Mouse (Mus musculus) ES-E14 (cell line): ENCODE data around the gene Gbgt1. TPM values are rescaled to one million over a fixed set of nuclear protein-coding genes. Genes with fewer than 3 reads are reported as not detected.

Experiments used
- DNase-seq: peaks from one replicate; pipeline ENCODE4 v3.0.0-alpha.2; 2013; ENCODE audit warnings: low read depth, low spot score
- H3K27ac ChIP-seq: 2 replicates; pipeline ENCODE4 v1.5.1; 2012; ENCODE audit warnings: low read depth, mild to moderate bottlenecking, low read length, moderate library complexity, mixed read lengths; ENCODE audit not compliant: poor library complexity, insufficient read depth, severe bottlenecking
- H3K36me3 ChIP-seq: 2 replicates; pipeline ENCODE4 v1.6.1; 2012; ENCODE audit warnings: mild to moderate bottlenecking, low read length, moderate library complexity, mixed read lengths; ENCODE audit not compliant: control insufficient read depth, poor library complexity, insufficient read depth, severe bottlenecking
- H3K4me1 ChIP-seq, 2 experiments: fragments of 150-350 bp in 1 of 2; sonication (generic) in 1 of 2; 2 replicates each; pipeline ENCODE4 v1.6.1; 2012; ENCODE audit warnings: low read length in 2 of 2, mild to moderate bottlenecking in 1 of 2, mixed read lengths in 1 of 2; ENCODE audit not compliant: control insufficient read depth in 2 of 2, insufficient read depth in 2 of 2, poor library complexity in 1 of 2
- H3K4me3 ChIP-seq, 2 experiments: fragments of 150-350 bp in 1 of 2; sonication (generic) in 1 of 2; 2 replicates each; pipeline ENCODE4 v1.5.1; 2012; ENCODE audit warnings: low read length in 2 of 2, low read depth in 1 of 2, mild to moderate bottlenecking in 1 of 2, mixed read lengths in 1 of 2; ENCODE audit not compliant: insufficient read depth in 1 of 2, poor library complexity in 1 of 2, severe bottlenecking in 1 of 2
- H3K9ac ChIP-seq: 2 replicates; pipeline ENCODE4 v1.6.1; 2012; ENCODE audit warnings: low read depth, mild to moderate bottlenecking, low read length, mixed read lengths; ENCODE audit not compliant: poor library complexity, insufficient read depth, severe bottlenecking
- H3K9me3 ChIP-seq: fragments of 150-350 bp; sonication (generic); 2 replicates; pipeline ENCODE4 v1.6.1; 2012; ENCODE audit warnings: low read depth, mild to moderate bottlenecking, low read length; ENCODE audit not compliant: control insufficient read depth, insufficient read depth
- CHD2 ChIP-seq: IDR thresholded peaks from 2 replicates; pipeline ENCODE4 v1.6.1; 2014; ENCODE audit warnings: mild to moderate bottlenecking, low read depth, low read length, inconsistent platforms
- HCFC1 ChIP-seq: IDR thresholded peaks from 2 replicates; pipeline ENCODE4 v1.6.1; 2012; ENCODE audit warnings: low read length, inconsistent platforms, borderline replicate concordance; ENCODE audit not compliant: insufficient read depth
- MAFK ChIP-seq: IDR thresholded peaks from 2 replicates; pipeline ENCODE4 v1.6.1; 2014; ENCODE audit warnings: mild to moderate bottlenecking, low read depth, low read length, inconsistent platforms; ENCODE audit not compliant: insufficient read depth
- ZC3H11A ChIP-seq: IDR thresholded peaks from 2 replicates; pipeline ENCODE4 v1.6.1; 2012; ENCODE audit warnings: low read depth, mild to moderate bottlenecking, inconsistent platforms, low read length, borderline replicate concordance
- ZNF384 ChIP-seq: IDR thresholded peaks from 2 replicates; pipeline ENCODE4 v1.6.1; 2012; ENCODE audit warnings: low read depth, low read length, inconsistent platforms
- in situ Hi-C, 2 experiments: fragments of 600-800 bp; cut with MboI; formaldehyde crosslinking; loops; one replicate each; pipeline ENCODE4 v1.15.1; 2025; ENCODE audit warnings: low sequenced_read_pairs in 2 of 2, inconsistent platforms in 1 of 2; ENCODE audit not compliant: unreplicated experiment in 2 of 2
- total RNA-seq: library from RNA; depleted of rRNA; stranded (reverse); fragments of 300-350 nt; gene quantifications from 2 replicates; pipeline ENCODE4 v1.2.3, GENCODE M21; 2012

Gbgt1 gene
- total RNA-seq, 1 experiment, result 1.4 TPM

- Histone ChIP-seq H3K36me3 (no peaks in the 10 kb centered on the region), H3K9me3 (no peaks in the 10 kb centered on the region), H3K9ac (no peak overlapping the region), H3K4me3 (no peak overlapping the region), H3K27ac (no peak overlapping the region), H3K4me1 (peaks cover 7 to 27% of the 10 kb centered on the region in 2 experiments)
- in situ Hi-C loops, result no loop called here
- TF ChIP-seq HCFC1, result no peak
- no peak for TF ChIP-seq MAFK
- TF ChIP-seq ZC3H11A, result no peak
- no peak for TF ChIP-seq ZNF384
- no peak for TF ChIP-seq CHD2
- DNase-seq, result no peak
Measured at GRCm38 (mm10) chr2:28528354-28528730, 31.7 kb downstream of the Gbgt1 start.

GRCm38 (mm10) chr2:28529856-28530255 lies 33.2 kb downstream of the Gbgt1 start:
- H3K4me3 ChIP-seq, result no peak overlapping the region
- DNase-seq, result no peak
- no peaks in the 10 kb centered on the region for H3K36me3 ChIP-seq
- no peaks in the 10 kb centered on the region for H3K9me3 ChIP-seq
- no peak overlapping the region for H3K27ac ChIP-seq
- H3K4me1 ChIP-seq, result peaks cover 4 to 25% of the 10 kb centered on the region in 2 experiments
- TF ChIP-seq ZNF384 (no peak), HCFC1 (no peak), ZC3H11A (no peak), CHD2 (no peak), MAFK (no peak)
- in situ Hi-C loops, result no loop called here
- H3K9ac ChIP-seq, result no peak overlapping the region

- TF ChIP-seq ZC3H11A (no peak), ZNF384 (no peak)
- H3K9me3 ChIP-seq, result no peaks in the 10 kb centered on the region
- in situ Hi-C loops, result no loop called here
- H3K27ac ChIP-seq, result no peak overlapping the region
- no peak overlapping the region for H3K9ac ChIP-seq
- DNase-seq, result no peak
- no peak overlapping the region for H3K4me3 ChIP-seq
- peaks cover 3 to 22% of the 10 kb centered on the region in 2 experiments for H3K4me1 ChIP-seq
- H3K36me3 ChIP-seq, result no peaks in the 10 kb centered on the region
Measured at GRCm38 (mm10) chr2:28530311-28530710, 33.6 kb downstream of the Gbgt1 start.

- in situ Hi-C loops, result no loop called here
- Histone ChIP-seq H3K4me3 (peak overlapping the region; percentile 68 to 75), H3K27ac (no peak overlapping the region), H3K9ac (peak overlapping the region; percentile 52), H3K36me3 (no peaks in the 10 kb centered on the region), H3K9me3 (no peaks in the 10 kb centered on the region), H3K4me1 (peaks cover 2 to 16% of the 10 kb centered on the region in 2 experiments; a peak in 2 of 4 replicates)
- TF ChIP-seq MAFK (no peak), CHD2 (no peak), HCFC1 (no peak), ZC3H11A (no peak), ZNF384 (no peak)
- peak; percentile 69 for DNase-seq
Measured at GRCm38 (mm10) chr2:28532938-28533771, 36.5 kb downstream of the Gbgt1 start.
